Mouse (Mus musculus) testis, postnatal 10 days (tissue): ENCODE results near the gene Cltc.

Experiments used
- DNase-seq: peaks from one replicate; pipeline ENCODE4 v3.0.0; 2021; ENCODE audit warnings: low spot score

Cltc gene

GRCm38 (mm10) chr11:86646136-86646834, 111.1 kb downstream of the Cltc start:
- DNase-seq = no peak

DNA sequence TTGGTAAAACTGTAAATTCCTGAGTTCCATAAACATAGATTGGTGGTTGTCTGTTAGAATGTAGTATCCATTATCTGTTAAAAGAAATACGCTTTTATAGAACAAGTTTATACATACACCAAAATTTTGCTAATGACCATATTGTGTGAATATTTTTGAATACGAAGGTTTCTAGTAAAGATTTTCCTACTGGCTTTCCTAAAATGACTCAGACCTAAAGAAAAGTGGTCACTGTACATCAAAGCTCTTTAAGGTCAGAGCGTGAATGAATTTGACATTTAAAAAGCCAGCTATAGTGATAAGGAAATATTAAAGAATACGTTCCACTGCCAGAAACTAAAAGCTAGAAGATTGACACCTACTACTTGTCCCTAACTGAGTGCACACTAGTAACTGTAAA, 112.8 kb downstream of the Cltc start:
- DNase-seq = no peak
